Mouse (Mus musculus) splenic B cell, adult 2 months (primary cell): ENCODE results near the gene Scfd2.
A peak's percentile ranks its signal among the peaks of the same experiment; 100 is the strongest.

Source experiments
- DNase-seq: peaks from one replicate; pipeline ENCODE4 v3.0.0-alpha.2; 2011; ENCODE audit warnings: low read depth, low spot score
- H3K27me3 ChIP-seq: 2 replicates; pipeline ENCODE4 v1.6.1; 2012; ENCODE audit warnings: mild to moderate bottlenecking, low read length, moderate library complexity, mixed read lengths; ENCODE audit not compliant: control insufficient read depth, poor library complexity, insufficient read depth, severe bottlenecking
- H3K36me3 ChIP-seq: 2 replicates; pipeline ENCODE4 v1.6.1; 2012; ENCODE audit warnings: mild to moderate bottlenecking, low read length, moderate library complexity, mixed read lengths; ENCODE audit not compliant: control insufficient read depth, poor library complexity, insufficient read depth, severe bottlenecking

The Scfd2 gene

GRCm38 (mm10) chr5:74199793-74200192 is 331.8 kb downstream of the Scfd2 start:
- Histone ChIP-seq H3K36me3 (no peaks in the 10 kb centered on the region), H3K27me3 (0 out of 2 replicates have a peak, but pooled peaks cover 3% of the 10 kb centered on the region)
- DNase-seq = no peak

DNA sequence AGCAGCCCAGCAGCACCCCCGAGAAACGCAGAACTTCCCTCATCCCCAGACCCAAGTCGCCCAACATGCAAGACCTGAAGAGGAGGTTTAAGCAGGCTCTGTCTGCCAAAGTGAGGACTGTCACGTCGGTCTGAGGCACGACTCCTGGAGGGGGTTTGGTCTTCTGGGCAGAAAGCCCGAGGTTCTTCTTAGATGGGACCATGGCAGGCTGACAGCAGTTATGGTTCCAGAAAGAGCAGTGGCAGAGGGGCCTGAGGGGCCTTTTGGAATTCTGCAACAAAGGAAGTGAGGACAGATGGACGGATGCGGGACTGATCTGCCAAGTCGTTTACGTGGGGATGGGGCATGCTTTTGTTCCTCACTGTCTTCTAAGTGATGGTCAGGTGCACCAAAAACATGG is 333.1 kb downstream of the Scfd2 start:
- DNase-seq = no peak
- H3K27me3 ChIP-seq = 0 out of 2 replicates have a peak, but pooled peaks cover 3% of the 10 kb centered on the region
- H3K36me3 ChIP-seq = no peaks in the 10 kb centered on the region

GRCm38 (mm10) chr5:74197541-74198330 is 333.8 kb downstream of the Scfd2 start:
- Histone ChIP-seq H3K27me3 (0 out of 2 replicates have a peak, but pooled peaks cover 3% of the 10 kb centered on the region), H3K36me3 (no peaks in the 10 kb centered on the region)
- DNase-seq = no peak

DNA sequence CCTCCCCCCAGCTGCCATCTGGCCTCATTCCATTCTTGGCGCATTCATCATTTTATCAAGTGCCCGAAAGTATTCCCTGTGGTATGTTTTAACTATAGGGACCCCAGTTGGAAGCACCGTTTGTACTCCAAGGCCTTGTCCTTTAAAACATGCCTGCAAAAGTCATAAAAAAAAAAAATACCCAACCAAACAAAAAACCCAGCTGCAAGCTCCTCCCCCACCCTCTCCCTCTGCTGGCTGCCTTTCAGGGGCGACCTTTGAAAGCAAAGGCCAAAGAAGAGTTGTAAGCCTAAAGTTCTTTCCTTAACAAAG is 335.3 kb downstream of the Scfd2 start:
- Histone ChIP-seq H3K27me3 (0 out of 2 replicates have a peak, but pooled peaks cover 3% of the 10 kb centered on the region), H3K36me3 (no peaks in the 10 kb centered on the region)
- DNase-seq = no peak

- no peaks in the 10 kb centered on the region for H3K36me3 ChIP-seq
- DNase-seq = no peak
- H3K27me3 ChIP-seq = 0 out of 2 replicates have a peak, but pooled peaks cover 3% of the 10 kb centered on the region
Observed at GRCm38 (mm10) chr5:74195614-74196306, 335.8 kb downstream of the Scfd2 start.

GRCm38 (mm10) chr5:74194841-74195613 is 336.5 kb downstream of the Scfd2 start, which contains the start of gene Rasl11b:
TSS of gene Rasl11b (plus strand) at chr5:74195286.
- peaks cover 3% of the 10 kb centered on the region; the same call in 1 of the 2 replicates for H3K27me3 ChIP-seq
- H3K36me3 ChIP-seq = no peaks in the 10 kb centered on the region
- DNase-seq = peak; percentile 80

DNA sequence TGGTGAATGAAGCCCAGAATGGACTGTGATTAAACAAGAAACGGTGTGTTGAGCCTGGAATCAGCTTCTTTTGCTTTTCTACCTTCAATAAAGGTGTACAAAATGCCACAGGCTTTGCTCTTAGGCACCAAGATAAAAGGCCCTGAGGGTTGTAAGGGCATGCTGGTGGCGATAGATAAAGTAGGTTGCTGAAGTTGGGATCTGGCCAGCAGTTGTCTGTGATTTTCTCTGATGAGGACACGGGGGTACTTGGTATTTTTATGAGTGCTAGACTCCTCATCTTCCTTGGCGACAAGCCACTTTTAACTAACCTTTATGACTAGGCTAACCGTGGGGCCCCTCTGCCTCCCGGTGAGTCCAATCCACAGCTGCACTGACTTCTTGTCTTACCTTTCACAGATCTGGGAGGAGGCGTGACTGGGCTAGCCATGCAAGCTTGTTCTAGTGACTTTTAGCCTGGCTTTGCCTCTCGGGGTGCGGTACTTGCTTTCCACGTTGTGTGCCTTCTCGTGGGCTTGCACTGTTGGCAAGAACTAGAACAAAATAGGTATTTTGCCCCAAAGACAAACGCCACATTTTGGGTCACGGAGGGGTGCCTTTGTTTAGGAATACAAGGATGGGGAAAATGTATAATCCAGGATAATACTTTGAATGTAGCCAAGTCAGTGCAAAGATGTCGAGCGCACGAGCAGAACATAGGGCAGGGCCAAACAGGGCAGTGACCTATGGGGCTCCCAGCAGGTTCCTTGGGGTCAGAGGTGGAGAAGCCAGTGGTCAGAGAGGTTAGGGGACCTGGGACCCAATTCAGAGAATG is 337.3 kb downstream of the Scfd2 start:
- no peak for DNase-seq
- Histone ChIP-seq H3K27me3 (peaks cover 3% of the 10 kb centered on the region; the same call in 1 of the 2 replicates), H3K36me3 (no peaks in the 10 kb centered on the region)

GRCm38 (mm10) chr5:74193626-74194025 is 337.9 kb downstream of the Scfd2 start:
- DNase-seq = no peak
- H3K36me3 ChIP-seq = no peaks in the 10 kb centered on the region
- H3K27me3 ChIP-seq = peaks cover 3% of the 10 kb centered on the region; the same call in 1 of the 2 replicates

GRCm38 (mm10) chr5:74193008-74193407 is 338.6 kb downstream of the Scfd2 start:
- no peaks in the 10 kb centered on the region for H3K36me3 ChIP-seq
- H3K27me3 ChIP-seq = peaks cover 3% of the 10 kb centered on the region; the same call in 1 of the 2 replicates
- DNase-seq = no peak

GRCm38 (mm10) chr5:74190911-74191310 is 340.6 kb downstream of the Scfd2 start:
- Histone ChIP-seq H3K27me3 (peaks cover 3% of the 10 kb centered on the region; the same call in 1 of the 2 replicates), H3K36me3 (no peaks in the 10 kb centered on the region)
- no peak for DNase-seq

GRCm38 (mm10) chr5:74190161-74190491 is 341.4 kb downstream of the Scfd2 start:
- Histone ChIP-seq H3K27me3 (peaks cover 2% of the 10 kb centered on the region; the same call in 1 of the 2 replicates), H3K36me3 (no peaks in the 10 kb centered on the region)
- DNase-seq = no peak

DNA sequence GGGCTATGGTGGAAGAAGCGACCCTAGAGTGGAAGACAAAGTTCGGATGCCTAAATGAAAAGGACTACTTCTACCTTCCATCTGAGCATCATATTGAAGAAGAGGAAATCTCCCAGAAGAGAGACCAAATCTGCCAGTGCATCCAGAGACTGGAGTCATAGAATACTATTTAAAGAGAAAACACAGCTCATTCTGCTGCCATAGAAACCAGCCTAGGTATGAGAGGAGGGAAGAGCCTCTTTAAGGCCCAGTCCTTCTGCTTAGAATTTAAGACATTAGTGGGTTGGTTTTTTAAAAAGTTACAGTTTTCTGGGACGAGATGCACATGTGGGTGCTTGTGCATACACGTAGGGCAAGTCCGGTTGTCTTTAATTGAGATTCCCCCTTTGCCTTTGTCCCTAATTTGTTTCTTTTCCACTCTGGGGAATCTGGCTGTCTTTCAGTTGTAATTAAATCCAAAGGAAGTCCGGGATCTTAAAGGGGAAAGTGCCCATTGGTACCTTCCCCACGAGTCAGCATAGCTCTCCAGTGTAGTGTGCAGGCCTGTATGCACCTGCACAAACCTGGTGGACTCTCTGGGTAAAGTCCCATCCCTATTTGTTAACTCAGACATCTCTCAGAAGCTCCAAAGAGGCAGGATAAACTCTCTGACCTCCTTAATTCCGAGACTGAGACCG is 341.9 kb downstream of the Scfd2 start:
- no peaks in the 10 kb centered on the region for H3K36me3 ChIP-seq
- DNase-seq = no peak
- no peaks in the 10 kb centered on the region; the same call in 1 of the 2 replicates for H3K27me3 ChIP-seq

- DNase-seq = no peak
- Histone ChIP-seq H3K27me3 (no peaks in the 10 kb centered on the region; the same call in 1 of the 2 replicates), H3K36me3 (no peaks in the 10 kb centered on the region)
Observed at GRCm38 (mm10) chr5:74188886-74189285, 342.7 kb downstream of the Scfd2 start.
